Mouse (Mus musculus) embryonic facial prominence, embryonic 10.5 days (tissue): ENCODE results near the gene Cyth3. TPM values are rescaled to one million over a fixed set of nuclear protein-coding genes. Genes with fewer than 3 reads are reported as not detected.

Experiments used
- DNase-seq: peaks from one replicate; pipeline ENCODE4 v3.0.0-alpha.2; 2017; ENCODE audit warnings: low spot score
- H3K27ac ChIP-seq: fragments of 300-500 bp; sonication (generic); replicated peaks from 2 replicates; pipeline ENCODE4 v1.5.1; 2016; ENCODE audit warnings: mild to moderate bottlenecking
- H3K27me3 ChIP-seq: fragments of 300-500 bp; sonication (generic); replicated peaks from 2 replicates; pipeline ENCODE4 v1.6.1; 2016; ENCODE audit warnings: low read depth, mild to moderate bottlenecking; ENCODE audit not compliant: poor library complexity, severe bottlenecking
- H3K36me3 ChIP-seq: fragments of 300-500 bp; sonication (generic); replicated peaks from 2 replicates; pipeline ENCODE4 v1.6.1; 2016; ENCODE audit warnings: mild to moderate bottlenecking, moderate library complexity
- H3K4me1 ChIP-seq: fragments of 300-500 bp; sonication (generic); 2 replicates; pipeline ENCODE4 v1.6.1; 2016
- H3K4me3 ChIP-seq: fragments of 300-500 bp; sonication (generic); 2 replicates; pipeline ENCODE4 v1.5.1; 2016; ENCODE audit warnings: mild to moderate bottlenecking, moderate library complexity
- H3K9me3 ChIP-seq: fragments of 300-500 bp; sonication (generic); 2 replicates; pipeline ENCODE4 v1.6.1; 2016; ENCODE audit warnings: mild to moderate bottlenecking
- WGBS: fragments of 180-500 bp; shearing (Covaris S2); methylation state at CpG from one replicate; pipeline ENCODE4 v1.1.7; 2016; 5-methylcytosine and 5-hydroxymethylcytosine counted together
- polyA plus RNA-seq: library from polyadenylated mRNA; unstranded; fragments of >200 nt; fragmentation: Nextera tagmentation; extraction: Ambion mirVana; gene quantifications from 2 replicates; pipeline ENCODE4 v1.2.1, GENCODE M21; 2016

The Cyth3 gene
- polyA plus RNA-seq, result 40.4 and 48.1 TPM in 2 replicates

DNA sequence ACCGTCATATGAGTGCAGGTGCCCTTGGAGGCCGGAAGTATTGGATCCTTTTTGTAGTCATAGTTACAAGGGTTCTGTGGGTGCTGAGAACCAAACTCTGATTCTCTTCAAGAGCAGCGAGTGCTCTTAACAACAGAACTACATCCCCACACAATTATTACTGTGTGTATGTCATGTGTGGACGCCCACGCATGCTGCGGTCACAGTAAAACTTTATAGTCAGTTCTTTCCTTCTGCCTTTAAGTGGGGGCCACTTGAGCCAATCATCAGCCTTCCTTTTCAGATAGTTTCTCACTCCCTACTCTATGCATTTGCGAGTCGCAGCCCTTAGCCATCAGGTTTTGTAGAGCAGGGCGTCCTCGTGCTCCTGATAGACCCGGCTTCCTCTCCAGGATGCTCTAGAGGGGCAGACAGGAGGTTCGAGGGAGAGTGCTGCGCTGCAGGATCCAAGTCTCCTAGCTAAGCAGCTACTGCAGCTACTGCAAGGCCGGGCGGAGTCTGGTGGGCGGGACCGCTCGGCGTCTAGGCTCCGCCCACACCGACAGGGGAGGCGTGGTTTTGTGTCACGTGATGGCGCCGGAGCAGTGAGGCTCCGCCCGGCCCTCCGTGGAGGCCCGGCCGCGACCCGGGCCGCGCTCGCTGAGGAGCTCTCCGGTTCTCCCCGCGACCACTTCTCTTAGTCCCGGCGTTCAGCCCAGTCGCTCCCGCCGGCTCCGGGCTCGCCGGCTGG, at the start of gene Cyth3:
Gene Cyth3, plus strand, starts transcription at position 555 of the 730 bp plus-strand sequence.
- Histone ChIP-seq H3K36me3 (no peaks in the 10 kb centered on the region), H3K27me3 (no peaks in the 10 kb centered on the region; the same call in 1 of the 2 replicates), H3K4me3 (peak within 1 kb of the TSS; percentile 92), H3K27ac (peak within 1 kb of the TSS; percentile 95), H3K4me1 (peaks cover 75% of the 10 kb centered on the region), H3K9me3 (no peaks in the 10 kb centered on the region)
- WGBS, result 9% methylated on average over 46 of the region's 46 CpGs
- DNase-seq, result peak; percentile 96

DNA sequence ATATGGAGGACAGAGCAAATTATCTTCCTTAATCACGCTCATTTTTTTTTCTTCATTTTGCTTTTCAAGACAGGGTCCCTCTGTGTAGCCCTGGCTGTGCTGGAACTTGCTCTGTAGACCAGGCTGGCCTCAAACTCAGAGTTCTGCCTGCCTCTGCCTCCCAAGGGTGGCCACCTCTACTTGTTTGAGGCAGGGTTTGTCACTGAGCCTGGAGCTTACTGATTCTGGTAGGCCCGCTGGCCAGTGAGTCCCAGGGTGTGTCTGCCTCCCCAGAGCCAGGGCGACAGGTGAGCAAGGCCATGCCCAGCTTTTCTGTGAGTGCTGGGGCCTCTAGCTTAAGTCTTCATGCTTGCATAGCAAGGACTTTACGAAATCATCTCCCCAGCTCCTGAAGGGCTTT, 49.2 kb upstream of the Cyth3 start:
- WGBS, result 89% methylated on average over 4 of the region's 4 CpGs
- Histone ChIP-seq H3K27ac (no peak overlapping the region), H3K4me1 (peaks cover 4% of the 10 kb centered on the region; the same call in 1 of the 2 replicates), H3K36me3 (no peaks in the 10 kb centered on the region), H3K4me3 (no peak overlapping the region), H3K9me3 (no peaks in the 10 kb centered on the region), H3K27me3 (no peaks in the 10 kb centered on the region)
- no peak for DNase-seq

DNA sequence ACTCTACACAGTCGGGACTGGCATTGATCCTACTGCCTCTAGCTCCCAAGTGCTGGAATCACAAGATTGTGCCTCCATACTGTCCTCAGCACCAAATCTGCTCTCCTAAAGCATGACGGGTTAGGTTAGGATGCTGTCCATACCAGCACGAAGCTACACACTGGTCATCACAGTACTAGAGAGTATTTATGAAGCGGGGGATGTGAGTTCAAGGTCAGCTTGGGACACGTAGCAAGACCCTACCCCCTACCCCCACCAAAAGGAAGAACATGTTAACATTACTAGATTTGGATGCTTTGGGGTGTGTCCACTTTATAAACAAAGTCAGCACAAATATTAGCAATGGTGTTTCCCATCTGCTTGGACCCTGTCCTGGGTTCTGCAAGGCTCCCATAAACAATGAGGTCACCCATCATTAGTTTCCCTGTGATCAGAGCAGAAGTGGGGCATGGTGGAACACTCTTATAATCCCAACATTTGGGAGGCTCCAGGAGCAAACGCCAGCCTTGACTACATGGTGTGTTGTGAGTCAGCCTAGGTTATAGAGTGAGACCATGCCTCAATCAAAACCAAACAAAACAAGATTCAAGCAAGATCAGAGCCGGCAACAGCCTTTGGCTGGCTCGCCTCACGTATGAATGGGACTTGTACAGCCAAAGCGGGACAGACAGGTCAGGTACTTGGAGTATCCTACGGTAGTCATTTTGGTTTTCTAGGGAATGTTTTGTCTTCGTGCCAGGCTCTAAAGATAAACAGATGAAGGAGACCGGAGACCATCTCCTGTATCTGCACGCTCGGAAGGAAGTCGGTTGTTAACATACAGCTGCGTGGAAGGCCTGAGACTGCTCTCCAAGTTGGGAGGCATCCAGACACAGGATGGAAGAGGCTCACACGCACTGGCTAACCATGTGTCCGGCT, 47.7 kb upstream of the Cyth3 start:
- H3K9me3 ChIP-seq, result no peaks in the 10 kb centered on the region
- H3K27ac ChIP-seq, result no peak overlapping the region
- no peak for DNase-seq
- peaks cover 4% of the 10 kb centered on the region; the same call in 1 of the 2 replicates for H3K4me1 ChIP-seq
- H3K36me3 ChIP-seq, result no peaks in the 10 kb centered on the region
- no peaks in the 10 kb centered on the region for H3K27me3 ChIP-seq
- 86% methylated on average over 19 of the region's 19 CpGs for WGBS
- no peak overlapping the region for H3K4me3 ChIP-seq

DNA sequence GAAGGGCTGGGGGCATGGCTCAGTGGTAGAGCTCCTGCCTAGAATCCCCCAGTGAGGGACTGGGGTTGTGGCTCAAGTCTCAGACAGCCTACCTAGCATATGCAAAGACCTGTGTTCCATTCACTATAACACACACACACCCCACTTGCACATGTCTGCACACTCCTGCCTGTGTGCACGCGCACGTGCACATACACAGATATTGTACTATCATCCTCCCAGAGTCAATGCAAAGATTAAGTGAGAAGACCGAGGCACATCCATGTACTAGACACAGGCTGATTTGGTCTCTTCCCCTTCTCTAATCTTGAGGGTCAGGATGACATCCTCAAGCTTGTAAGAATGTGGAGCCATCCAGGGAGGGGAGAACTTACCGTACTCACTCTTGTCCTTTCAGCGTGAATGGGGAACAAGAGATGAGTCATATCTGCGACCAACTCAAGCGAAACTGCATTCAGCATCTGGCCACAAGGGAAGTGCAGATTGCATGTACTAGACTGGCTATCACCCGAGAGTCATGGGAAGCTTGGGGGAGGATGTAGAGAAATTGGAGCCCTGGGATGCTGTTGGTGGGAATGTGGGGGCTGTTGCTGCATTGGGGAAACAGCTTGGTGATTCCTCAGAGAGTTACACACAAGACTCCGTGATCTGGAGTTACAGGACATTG, 42.6 kb upstream of the Cyth3 start:
- H3K9me3 ChIP-seq, result no peaks in the 10 kb centered on the region
- DNase-seq, result no peak
- H3K4me1 ChIP-seq, result no peaks in the 10 kb centered on the region
- H3K27ac ChIP-seq, result no peak overlapping the region
- 89% methylated on average over 10 of the region's 10 CpGs for WGBS
- H3K27me3 ChIP-seq, result no peaks in the 10 kb centered on the region
- no peaks in the 10 kb centered on the region for H3K36me3 ChIP-seq
- H3K4me3 ChIP-seq, result no peak overlapping the region

DNA sequence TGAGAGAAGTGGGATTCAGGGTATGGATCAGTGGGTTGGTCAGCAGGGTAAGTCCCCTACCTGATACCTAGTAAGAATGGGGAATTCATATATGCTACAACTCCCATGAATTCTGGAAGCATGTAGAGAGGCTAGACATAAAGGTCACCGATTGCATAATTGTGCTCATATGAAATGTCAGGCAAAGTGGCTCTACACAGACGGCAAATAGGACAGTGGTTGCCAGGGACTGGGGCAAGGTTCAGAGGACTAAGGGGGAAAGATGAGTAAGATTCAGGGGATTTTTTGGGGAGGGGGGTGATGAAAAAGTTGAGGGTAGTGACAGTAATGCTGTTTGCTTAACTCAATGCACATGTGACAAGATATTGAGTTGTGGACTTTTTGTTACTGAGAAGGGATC, 41.3 kb upstream of the Cyth3 start:
- no peak for DNase-seq
- no peaks in the 10 kb centered on the region for H3K27me3 ChIP-seq
- H3K9me3 ChIP-seq, result no peaks in the 10 kb centered on the region
- WGBS, result 90% methylated on average over 2 of the region's 2 CpGs
- H3K27ac ChIP-seq, result no peak overlapping the region
- H3K36me3 ChIP-seq, result no peaks in the 10 kb centered on the region
- H3K4me3 ChIP-seq, result no peak overlapping the region
- H3K4me1 ChIP-seq, result no peaks in the 10 kb centered on the region

DNA sequence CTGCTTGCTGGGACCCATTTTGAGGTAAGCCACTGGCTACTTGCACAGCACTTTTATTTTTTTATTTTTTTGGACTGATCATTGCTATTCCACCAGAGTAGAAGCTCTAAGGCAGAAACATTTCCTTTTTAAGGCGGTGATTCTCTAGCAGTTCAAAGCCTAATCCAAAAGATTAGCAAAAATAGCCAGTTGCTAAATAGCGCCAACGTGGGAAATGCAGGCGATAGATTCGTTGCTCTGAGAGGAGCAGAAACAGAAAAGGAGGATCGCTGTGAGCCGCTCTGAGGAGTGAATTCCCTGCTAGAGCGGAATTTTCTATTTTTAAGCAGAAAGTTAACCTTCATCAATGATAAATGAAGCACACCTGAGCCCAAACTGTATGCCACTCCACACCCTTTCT, 40.4 kb upstream of the Cyth3 start:
- no peaks in the 10 kb centered on the region for H3K36me3 ChIP-seq
- 87% methylated on average over 8 of the region's 8 CpGs for WGBS
- DNase-seq, result no peak
- no peaks in the 10 kb centered on the region for H3K4me1 ChIP-seq
- no peak overlapping the region for H3K27ac ChIP-seq
- H3K27me3 ChIP-seq, result no peaks in the 10 kb centered on the region
- H3K9me3 ChIP-seq, result no peaks in the 10 kb centered on the region
- H3K4me3 ChIP-seq, result no peak overlapping the region

DNA sequence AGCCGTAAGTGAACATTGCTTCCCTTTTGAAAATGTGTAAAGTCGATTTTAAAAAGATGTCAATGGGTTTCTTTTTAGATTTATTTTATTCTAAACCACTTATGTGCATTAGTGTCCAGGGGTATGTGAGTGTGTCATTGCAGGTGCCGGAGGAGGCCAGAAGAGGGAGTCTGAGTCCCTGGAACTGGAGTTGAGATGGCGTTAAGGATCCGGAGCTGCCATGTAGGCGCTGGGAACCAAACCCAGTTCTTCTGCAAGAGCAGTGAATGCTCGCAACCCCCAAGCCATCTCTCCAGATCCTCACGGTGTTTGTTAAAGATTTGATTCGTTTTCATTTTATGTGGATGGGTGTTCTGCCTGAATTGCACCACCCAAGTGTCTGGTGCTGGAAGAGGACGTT, 39.2 kb upstream of the Cyth3 start:
- WGBS, result 93% methylated on average over 10 of the region's 10 CpGs

DNA sequence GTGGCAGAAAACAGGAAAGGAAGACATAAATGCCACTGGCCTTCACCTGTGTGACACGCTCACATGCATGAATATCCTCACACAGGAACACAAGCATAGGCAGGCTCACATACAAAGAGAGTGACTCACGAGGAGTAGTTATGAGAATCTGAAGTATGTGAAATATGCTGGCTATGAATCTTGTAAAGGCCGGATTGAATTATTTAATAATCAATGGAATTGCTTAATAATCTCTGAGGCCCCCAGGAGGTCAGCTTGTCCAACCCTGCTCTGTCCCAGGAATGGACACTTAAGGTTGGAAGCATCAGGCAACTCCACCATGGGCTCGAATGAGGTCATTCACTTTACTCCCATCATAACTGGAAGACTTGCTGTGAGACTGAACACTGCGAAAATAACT, 37.3 kb upstream of the Cyth3 start:
- WGBS, result 89% methylated on average over 5 of the region's 5 CpGs
- no peaks in the 10 kb centered on the region for H3K36me3 ChIP-seq

More for the DNA sequence above, 39.2 kb upstream of the Cyth3 start:
- H3K27ac ChIP-seq, result no peak overlapping the region
- no peaks in the 10 kb centered on the region for H3K9me3 ChIP-seq
- no peaks in the 10 kb centered on the region for H3K36me3 ChIP-seq
- no peaks in the 10 kb centered on the region for H3K4me1 ChIP-seq
- no peak overlapping the region for H3K4me3 ChIP-seq
- no peak for DNase-seq
- H3K27me3 ChIP-seq, result no peaks in the 10 kb centered on the region

DNA sequence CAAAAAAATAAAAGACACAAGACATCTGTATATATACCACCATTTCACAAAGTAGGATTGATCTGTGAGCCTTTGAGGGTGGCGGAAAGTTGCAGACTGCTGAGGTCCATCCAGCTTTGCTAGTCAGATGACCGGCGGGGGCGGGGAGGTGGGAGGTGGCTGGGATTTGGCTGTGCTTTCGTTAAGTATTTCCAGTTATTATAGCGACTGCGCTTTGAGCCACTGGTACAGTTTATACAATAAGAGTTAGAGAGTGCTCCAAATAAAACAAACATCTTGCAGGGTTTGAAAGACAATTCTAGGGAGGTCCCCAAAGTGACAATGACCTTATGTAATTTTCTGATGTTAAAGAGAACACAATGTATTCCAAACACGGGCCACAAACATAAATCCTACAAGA, 35.9 kb upstream of the Cyth3 start:
- Histone ChIP-seq H3K9me3 (no peaks in the 10 kb centered on the region), H3K4me3 (no peak overlapping the region), H3K36me3 (no peaks in the 10 kb centered on the region), H3K27ac (no peak overlapping the region), H3K4me1 (peaks cover 12% of the 10 kb centered on the region), H3K27me3 (no peaks in the 10 kb centered on the region)
- DNase-seq, result no peak
- 90% methylated on average over 8 of the region's 8 CpGs for WGBS

More for the DNA sequence above, 37.3 kb upstream of the Cyth3 start:
- Histone ChIP-seq H3K27ac (no peak overlapping the region), H3K9me3 (no peaks in the 10 kb centered on the region), H3K4me3 (no peak overlapping the region), H3K27me3 (no peaks in the 10 kb centered on the region), H3K4me1 (peaks cover 12% of the 10 kb centered on the region)
- DNase-seq, result no peak

DNA sequence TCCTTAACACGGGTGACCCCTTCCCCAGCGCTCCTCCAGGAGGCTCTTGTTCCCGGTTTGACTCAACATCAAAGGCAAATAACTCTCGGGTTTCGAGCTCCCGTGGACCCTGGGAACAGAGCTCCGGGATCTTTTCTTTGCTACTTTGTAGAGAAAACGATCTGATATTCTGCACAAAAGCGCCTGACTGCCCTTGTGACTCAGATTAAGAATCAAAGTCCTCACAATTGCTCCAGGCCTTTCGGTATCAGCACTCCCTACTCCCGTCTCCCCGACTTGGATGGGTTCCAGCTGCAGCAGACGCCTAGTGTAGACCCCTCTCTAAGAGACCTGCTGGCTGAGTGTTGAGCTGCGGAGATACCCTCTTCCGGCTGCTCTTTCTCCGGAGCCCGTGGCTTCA, 33.1 kb upstream of the Cyth3 start:
- peak; percentile 31 for DNase-seq
- Histone ChIP-seq H3K9me3 (no peaks in the 10 kb centered on the region), H3K27me3 (no peaks in the 10 kb centered on the region), H3K27ac (peak overlapping the region; percentile 30), H3K36me3 (no peaks in the 10 kb centered on the region), H3K4me3 (no peak overlapping the region), H3K4me1 (peaks cover 15% of the 10 kb centered on the region)
- 45% methylated on average over 17 of the region's 17 CpGs for WGBS

DNA sequence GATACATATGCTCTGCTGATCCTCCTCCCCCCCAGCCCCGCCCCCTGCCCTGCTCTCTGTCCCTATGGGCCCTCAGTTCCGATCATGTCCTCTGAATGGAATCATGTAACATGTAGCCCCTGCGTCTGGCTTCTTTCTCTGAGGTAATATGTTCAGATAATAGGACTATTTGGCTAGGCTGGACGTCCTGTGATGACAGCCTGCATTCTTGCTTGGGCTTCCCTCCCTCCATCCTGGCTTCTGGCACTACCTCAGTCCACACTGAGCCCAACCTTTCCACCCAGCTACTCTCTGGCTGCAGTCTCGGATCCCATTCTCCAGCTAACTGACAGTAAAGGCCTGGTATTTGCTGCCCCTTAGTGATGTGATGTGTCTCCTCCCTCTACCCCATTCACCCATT, 29.3 kb upstream of the Cyth3 start:
- 66% methylated on average over 5 of the region's 5 CpGs for WGBS
- Histone ChIP-seq H3K27ac (no peak overlapping the region), H3K27me3 (no peaks in the 10 kb centered on the region)

DNA sequence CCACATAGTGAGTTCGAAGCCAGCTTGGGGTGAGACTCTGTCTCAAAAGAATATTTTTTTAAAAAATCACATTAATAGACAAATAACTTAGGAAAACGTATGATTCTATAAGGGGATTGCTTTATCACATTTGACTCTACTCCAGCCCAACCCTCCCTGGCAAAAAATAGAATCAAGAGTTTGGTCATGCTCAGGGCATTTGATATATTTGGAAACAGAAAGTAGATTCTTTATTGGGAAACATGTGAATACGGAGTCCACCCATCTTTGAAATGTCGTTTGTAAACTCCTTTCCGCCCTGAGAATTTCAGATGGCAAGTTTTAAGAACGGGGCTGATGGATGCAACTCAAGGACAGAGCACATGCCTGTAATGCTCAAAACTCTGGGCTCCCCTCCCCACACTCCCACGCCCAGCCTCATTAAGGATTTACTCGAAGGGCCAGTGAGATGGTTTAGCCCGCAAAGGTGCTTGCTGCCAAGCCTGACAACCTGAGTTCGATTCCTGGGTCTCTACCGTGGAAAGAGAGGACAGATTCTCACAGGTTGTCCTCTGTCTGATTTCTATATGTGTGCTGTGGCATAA, 28.6 kb upstream of the Cyth3 start:
- no peak for DNase-seq
- Histone ChIP-seq H3K27ac (no peak overlapping the region), H3K36me3 (no peaks in the 10 kb centered on the region), H3K27me3 (no peaks in the 10 kb centered on the region), H3K9me3 (no peaks in the 10 kb centered on the region), H3K4me3 (no peak overlapping the region), H3K4me1 (peaks cover 13% of the 10 kb centered on the region)
- WGBS, result 90% methylated on average over 11 of the region's 11 CpGs

More for the DNA sequence above, 29.3 kb upstream of the Cyth3 start:
- no peaks in the 10 kb centered on the region for H3K36me3 ChIP-seq
- peaks cover 15% of the 10 kb centered on the region for H3K4me1 ChIP-seq
- no peak overlapping the region for H3K4me3 ChIP-seq
- H3K9me3 ChIP-seq, result no peaks in the 10 kb centered on the region
- peak; percentile 25 for DNase-seq
